Mouse (Mus musculus): ENCODE results near the gene Dcaf7.

The Dcaf7 gene

DNA sequence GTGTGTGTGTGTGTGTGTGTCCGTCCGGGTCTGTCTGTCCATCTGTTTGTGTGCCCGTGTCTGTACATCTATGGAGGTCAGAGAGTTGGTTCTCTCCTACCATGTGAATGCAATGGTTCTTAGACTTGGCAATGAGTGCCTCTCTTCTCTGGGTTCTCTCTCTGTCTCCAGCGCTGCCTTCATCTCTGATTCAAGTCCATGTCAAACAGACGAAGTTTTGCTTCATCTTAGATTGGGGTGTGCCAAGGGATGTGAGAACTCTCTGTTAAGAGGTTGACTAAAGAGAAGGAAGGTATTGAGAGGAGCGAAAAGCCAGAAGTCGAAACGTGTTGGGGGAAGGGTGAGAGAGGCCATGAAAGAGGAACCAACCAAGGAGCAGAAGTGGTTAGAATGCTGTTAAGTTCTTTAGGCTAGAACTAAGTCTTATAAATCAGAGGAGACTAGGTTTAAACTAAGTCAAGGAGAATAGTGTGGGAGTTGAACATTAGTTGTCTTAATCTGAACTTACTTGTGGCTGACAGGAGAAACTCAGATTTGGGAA is 69.4 kb downstream of the Dcaf7 start:
- DNase-seq (ENCODE audit: low spot score): no peak

All from layer of hippocampus, adult 9-10 months (tissue).